Mouse (Mus musculus) left cerebral cortex, postnatal 14 days (tissue): ENCODE results near the gene Rnaseh2a. TPM values are rescaled to one million over a fixed set of nuclear protein-coding genes. Genes with fewer than 3 reads are reported as not detected.
A peak's percentile ranks its signal among the peaks of the same experiment; 100 is the strongest.

Experiments used
- DNase-seq, 2 experiments: peaks; one replicate each; pipeline ENCODE4 v3.0.0; 2021 to 2022; ENCODE audit warnings: low spot score in 2 of 2, mixed read lengths in 1 of 2
- intact Hi-C: fragments of 180-260 bp; cut with DNase I; formaldehyde crosslinking; loops from one replicate; pipeline ENCODE4 v1.15.1; 2025
- long read RNA-seq, 2 experiments: library from polyadenylated mRNA; stranded (forward); transcript quantifications; one replicate each; pipeline ENCODE4 v2.0.0; 2021
- total RNA-seq, 2 experiments: library from RNA; stranded (reverse); gene quantifications; 2 replicates each; pipeline ENCODE4 v1.2.3; 2021

Rnaseh2a gene
- 10 to 100 TPM; 38.1 to 52.0 TPM for total RNA-seq
- long read RNA-seq, experiment 1, transcript Rnaseh2a-203 (8 exons, 2,044 nt): major isoform, 14 of 28 reads
- long read RNA-seq, experiment 1, transcript Rnaseh2a-202 (10 exons, 2,981 nt): minor isoform, 5 of 28 reads
- long read RNA-seq, experiment 1, partial matches to known transcripts: 1 of 28 reads
- long read RNA-seq, experiment 1, other reads (novel, unspliced or antisense): 8 of 28 reads
- long read RNA-seq, experiment 2, transcript Rnaseh2a-202 (10 exons, 2,981 nt): minor isoform, 6 of 25 reads
- long read RNA-seq, experiment 2, transcript Rnaseh2a-203 (8 exons, 2,044 nt): major isoform, 11 of 25 reads
- long read RNA-seq, experiment 2, partial matches to known transcripts: 1 of 25 reads
- long read RNA-seq, experiment 2, other reads (novel, unspliced or antisense): 5 of 25 reads

DNA sequence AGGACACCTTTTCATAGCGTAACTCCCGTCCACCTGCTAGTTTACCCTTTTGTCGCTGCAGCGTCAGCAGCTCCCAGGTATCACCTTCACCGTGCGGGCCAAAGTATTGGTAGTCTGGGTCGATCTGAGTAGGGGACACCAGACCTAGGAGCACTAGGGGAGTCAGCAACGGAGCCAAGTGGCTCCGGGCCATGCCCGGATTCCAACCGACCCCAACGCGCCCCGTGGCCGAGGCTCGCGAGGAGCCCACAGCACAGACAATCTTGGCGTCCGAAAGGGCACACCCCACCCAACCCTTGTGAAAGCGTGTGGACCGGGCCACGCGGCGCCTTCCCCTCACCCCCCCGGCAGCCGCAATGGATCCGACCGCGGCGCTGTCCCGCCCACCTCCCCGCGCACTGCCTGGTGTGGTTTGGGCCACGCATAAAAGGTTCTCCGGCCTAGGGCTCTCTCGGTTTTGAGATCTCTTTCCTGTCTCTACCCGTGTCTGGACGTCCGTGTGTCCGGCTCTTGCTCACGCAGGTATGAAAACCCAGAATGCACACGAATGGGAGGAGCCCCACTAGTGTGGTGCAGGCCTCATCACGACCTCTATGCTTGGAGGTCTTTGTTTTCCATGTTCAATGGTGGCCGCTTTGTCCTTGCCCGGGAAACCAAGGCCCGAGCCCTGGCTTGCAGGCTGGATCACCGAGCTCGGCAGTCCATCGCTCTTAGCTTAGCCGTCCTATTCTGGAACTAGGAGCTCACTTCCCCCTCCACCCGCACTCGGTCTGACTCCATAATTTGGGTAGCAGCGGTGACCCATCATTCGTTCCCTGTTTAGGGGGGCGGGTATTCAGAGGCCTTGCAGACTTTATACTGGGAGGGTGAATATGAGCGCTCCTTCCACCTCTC lies at the start of gene Rnaseh2a, which contains the start of the genes Gm49661 and Prdx2:
Gene Rnaseh2a (minus strand): TSS at position 527 of the 894 bp plus-strand sequence.
Gene Gm49661 (minus strand): TSS at position 193 of the 894 bp plus-strand sequence.
Gene Prdx2 (plus strand): TSS at position 347 of the 894 bp plus-strand sequence.
- DNase-seq: peak in 1 of 2 experiments; percentile 76
- intact Hi-C loops: no loop called here

DNA sequence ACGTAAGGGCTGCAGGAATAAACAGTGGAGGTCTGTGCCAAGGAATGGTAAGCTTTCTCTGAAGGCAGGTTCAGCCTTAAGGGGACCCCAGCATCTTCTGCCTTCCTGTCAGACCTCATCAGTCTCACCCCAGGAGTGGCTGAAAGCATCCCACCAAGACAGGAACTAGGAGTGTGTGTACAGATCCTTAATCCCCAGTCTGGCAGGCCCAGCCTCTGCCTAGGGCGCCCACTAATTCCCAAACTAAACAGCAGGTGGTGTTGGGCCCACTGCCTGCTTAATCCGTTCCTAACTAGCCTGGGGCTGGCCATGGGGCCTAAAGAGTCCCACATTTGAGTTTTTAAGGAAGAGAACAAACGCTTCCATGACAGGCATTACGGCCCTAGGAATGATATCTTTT lies 47.6 kb upstream of the Rnaseh2a start:
- intact Hi-C loops: no loop called here
- DNase-seq: no peak

DNA sequence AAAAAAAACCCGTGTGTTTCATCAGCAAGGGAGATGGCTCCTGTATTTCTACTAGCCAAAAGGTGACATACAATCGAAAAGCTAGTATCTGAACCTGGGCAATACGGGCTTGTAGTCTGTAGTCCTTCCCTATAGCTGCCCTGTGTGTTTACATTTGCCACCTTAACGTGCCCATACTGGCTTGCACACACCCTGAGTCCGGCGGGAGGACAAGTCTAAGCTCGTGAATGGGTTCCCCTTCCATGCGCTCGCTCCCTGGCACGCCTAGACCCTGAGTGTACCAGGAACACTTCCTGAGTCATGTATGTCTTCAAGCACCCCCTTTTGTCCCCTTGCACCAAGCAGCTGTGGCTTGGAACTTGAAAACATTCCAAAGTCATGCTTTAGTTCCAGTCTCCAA lies 47.2 kb upstream of the Rnaseh2a start:
- no peak for DNase-seq
- intact Hi-C loops: no loop called here

GRCm38 (mm10) chr8:85014431-85014830 lies 44.9 kb upstream of the Rnaseh2a start, which contains the start of gene Best2:
Gene Best2 (minus strand): TSS chr8:85014531.
- DNase-seq: no peak
- intact Hi-C loops: no loop called here

DNA sequence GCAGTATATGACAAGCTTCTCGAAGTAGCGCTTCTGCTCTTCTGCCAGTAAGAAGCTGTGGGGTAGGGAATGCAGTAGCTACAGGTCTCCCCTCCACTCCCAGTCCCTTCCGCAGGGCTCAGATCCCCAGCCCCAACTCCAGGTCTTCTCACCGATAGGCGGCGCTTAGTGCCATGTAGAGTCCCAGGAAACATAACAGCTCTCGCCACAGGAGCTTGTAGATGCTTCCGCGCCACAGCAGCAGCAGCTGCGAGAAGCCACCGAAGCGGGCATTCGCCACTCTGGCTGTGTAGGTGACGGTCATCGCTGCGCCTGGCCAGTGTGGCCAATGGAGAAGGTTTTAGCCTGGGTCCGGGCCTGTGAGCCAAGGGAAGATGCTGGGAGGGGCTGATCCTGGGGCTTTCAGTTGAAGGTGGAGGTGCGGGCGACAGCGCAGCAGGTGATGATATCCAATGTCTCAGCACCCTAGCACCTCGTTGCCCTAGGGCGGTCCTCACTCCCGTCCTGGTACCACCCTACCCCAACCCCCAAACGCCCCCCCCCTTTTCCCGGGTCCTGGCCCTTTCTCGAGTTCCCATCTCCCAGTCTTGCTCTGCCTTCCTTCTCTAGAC lies 43.8 kb upstream of the Rnaseh2a start:
- DNase-seq: peak; percentile 77 to 88
- intact Hi-C loops: no loop called here

GRCm38 (mm10) chr8:85011242-85011641 lies 41.7 kb upstream of the Rnaseh2a start:
- intact Hi-C loops: no loop called here
- DNase-seq: no peak

GRCm38 (mm10) chr8:85007686-85008085 lies 38.1 kb upstream of the Rnaseh2a start:
- DNase-seq: no peak
- intact Hi-C loops: no loop called here

DNA sequence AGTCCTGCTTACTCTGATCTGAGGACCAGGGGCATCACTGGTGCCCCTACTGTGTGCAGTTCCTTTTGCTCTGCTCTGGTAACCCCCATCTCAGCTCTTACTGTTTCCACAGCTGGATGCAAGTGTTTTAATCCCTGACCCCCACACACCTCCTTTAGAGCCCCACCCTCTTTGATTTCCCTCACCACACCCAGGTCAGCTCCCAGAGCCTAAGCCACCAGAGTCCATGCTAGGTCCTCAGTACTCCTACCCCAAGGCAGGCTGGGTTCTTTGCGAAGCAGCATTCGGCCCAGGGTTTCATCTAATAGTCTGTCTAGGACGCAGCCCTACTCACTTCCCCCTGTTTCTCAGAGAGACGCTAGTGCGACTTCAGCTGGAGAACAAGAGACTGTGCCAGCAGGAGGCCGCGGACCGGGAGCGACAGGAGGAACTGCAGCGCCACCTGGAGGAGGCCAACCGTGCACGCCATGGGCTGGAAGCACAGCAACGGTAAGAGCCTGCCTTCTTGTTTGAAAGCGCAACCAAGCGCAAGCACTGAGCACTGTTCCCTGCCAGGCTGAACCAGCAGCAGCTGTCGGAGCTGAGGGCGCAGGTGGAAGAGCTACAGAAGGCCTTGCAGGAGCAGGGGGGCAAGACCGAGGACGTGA lies 28.2 kb upstream of the Rnaseh2a start:
- peak; percentile 95 for DNase-seq
- intact Hi-C loops: no loop called here

GRCm38 (mm10) chr8:84996978-84997377 lies 27.4 kb upstream of the Rnaseh2a start:
- intact Hi-C loops: no loop called here
- no peak for DNase-seq

GRCm38 (mm10) chr8:84995680-84996079 lies 26.1 kb upstream of the Rnaseh2a start:
- no peak for DNase-seq
- intact Hi-C loops: no loop called here

DNA sequence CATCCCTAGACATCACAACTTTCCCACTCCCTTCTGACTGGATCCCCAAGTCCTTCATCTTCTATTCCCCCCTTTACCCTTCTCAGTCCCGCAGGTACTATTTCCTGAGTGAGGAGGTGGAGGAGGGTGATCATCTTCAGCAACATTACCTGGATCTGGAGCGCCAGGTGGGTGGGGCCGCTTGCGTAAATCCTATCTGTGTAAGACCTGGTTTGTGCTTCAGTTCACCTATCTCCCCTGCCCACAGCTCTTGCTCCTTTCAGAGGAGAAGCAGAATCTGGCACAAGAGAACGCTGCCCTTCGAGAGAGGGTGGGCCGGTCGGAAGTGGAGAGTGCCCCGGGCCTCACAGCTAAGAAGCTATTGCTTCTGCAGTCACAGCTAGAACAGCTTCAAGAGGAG lies 24.8 kb upstream of the Rnaseh2a start:
- intact Hi-C loops: no loop called here
- DNase-seq: no peak

- intact Hi-C loops: loop anchor here (1.0 kb wide), 1 partner anchor 15 kb away; no protein-coding TSS in a partner anchor
- DNase-seq: no peak
These were observed 21.3 kb upstream of the Rnaseh2a start for GRCm38 (mm10) chr8:84990836-84991235.

- intact Hi-C loops: loop anchor here (1.0 kb wide), 1 partner anchor 14 kb away; no protein-coding TSS in a partner anchor
- peak; percentile 98 to 99 for DNase-seq
These were observed 20.8 kb upstream of the Rnaseh2a start, which contains the start of gene Hook2 for GRCm38 (mm10) chr8:84990349-84990748. Gene Hook2 (plus strand): TSS chr8:84990603.

DNA sequence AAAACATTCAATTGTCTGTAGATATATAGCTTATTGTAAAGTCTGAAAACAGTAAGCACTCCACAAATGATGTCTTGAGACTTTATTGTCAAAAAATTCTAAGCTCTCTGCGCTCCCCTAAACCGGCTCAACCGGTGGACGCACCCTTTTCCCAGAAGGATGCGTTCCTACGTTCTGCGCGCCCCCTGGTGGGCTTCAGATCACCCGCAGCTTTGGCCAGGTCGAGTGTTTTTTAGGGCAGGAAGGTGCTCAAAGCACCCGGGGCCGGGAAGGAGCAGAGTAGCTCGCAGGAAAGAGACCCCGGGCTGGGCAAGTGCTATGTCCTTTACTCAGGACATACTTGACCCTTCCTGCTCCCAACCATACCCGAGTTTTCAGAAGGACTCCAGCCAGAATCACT lies 20.2 kb upstream of the Rnaseh2a start:
- intact Hi-C loops: loop anchor here (1.0 kb wide), 1 partner anchor 14 kb away; no protein-coding TSS in a partner anchor
- peak; percentile 89 to 91 for DNase-seq

DNA sequence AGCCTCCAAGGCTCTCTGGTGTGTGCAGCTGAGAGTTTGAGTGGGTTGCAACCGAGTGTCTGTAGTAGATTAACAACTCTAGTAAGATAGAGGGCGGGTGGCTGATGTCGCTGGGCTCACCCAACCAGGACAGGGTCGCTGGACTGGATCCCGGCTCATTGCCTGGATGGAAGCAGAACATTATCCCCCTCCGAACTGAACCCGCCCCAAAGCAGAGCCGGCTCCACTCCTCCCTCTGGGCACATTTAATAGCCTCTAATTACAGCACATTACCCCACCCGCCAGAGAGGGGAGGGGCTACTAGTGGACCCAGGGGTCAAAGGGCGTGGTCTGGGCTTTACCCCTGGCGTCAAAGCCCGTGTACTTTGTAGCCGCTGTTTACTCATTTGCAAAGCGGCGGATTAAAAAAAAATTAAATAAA lies 19.8 kb upstream of the Rnaseh2a start:
- no peak for DNase-seq

DNA sequence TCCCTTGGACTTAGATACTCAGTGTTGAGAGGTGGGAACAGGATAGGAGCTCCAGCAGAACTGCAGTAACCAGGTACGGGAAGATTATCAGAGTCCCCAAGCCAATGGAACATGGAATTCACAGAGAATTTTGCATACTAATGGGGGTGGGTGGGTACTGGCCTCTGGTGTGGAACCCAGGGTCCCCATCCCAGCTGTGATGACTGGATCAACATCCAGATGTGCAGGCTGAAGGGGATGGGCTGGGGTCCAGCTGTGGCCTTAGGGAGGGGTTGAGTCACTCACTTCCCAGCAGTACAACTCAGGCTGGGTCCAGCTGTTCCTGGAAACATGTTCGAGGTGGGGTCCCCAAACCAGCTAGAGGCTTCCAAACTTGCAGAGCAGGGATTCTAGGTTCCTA lies 18.3 kb upstream of the Rnaseh2a start:
- intact Hi-C loops: no loop called here
- no peak for DNase-seq

More for the DNA sequence above, 19.8 kb upstream of the Rnaseh2a start:
- intact Hi-C loops: no loop called here

- no peak for DNase-seq
These were observed 17.8 kb upstream of the Rnaseh2a start for GRCm38 (mm10) chr8:84987388-84987787.

GRCm38 (mm10) chr8:84986379-84986945 lies 16.9 kb upstream of the Rnaseh2a start:
- no peak for DNase-seq
- intact Hi-C loops: no loop called here

More at GRCm38 (mm10) chr8:84987388-84987787, 17.8 kb upstream of the Rnaseh2a start:
- intact Hi-C loops: no loop called here
